Mouse (Mus musculus) neutrophil, adult 5-6 weeks (primary cell): Measurements from ENCODE around the gene Nfil3. TPM values are rescaled to one million over a fixed set of nuclear protein-coding genes. Genes with fewer than 3 reads are reported as not detected.

Source experiments
- ATAC-seq: fragments of 151-379, 151-347 bp; 2 replicates; pipeline ENCODE4 v1.8.0; 2017; ENCODE audit warnings: mild to moderate bottlenecking, moderate TSS enrichment; ENCODE audit not compliant: insufficient number of reproducible peaks, poor library complexity, low FRiP score, severe bottlenecking; ENCODE audit errors: extremely low read depth
- total RNA-seq: library from RNA; stranded (forward); fragments of 200-1000 nt; gene quantifications from 2 replicates; pipeline ENCODE4 v1.2.3, GENCODE M21; 2017

Nfil3 gene
- total RNA-seq = 37.8 and 41.9 TPM in 2 replicates

- peak; percentile 53 for ATAC-seq
These were observed at the start of gene Nfil3 for GRCm38 (mm10) chr13:52980951-52981421. Gene Nfil3 (minus strand): TSS chr13:52981073.

GRCm38 (mm10) chr13:53024285-53024684, 43.4 kb upstream of the Nfil3 start:
- ATAC-seq = no peak

- no peak for ATAC-seq
These were observed 39.4 kb upstream of the Nfil3 start for GRCm38 (mm10) chr13:53020282-53020681.

DNA sequence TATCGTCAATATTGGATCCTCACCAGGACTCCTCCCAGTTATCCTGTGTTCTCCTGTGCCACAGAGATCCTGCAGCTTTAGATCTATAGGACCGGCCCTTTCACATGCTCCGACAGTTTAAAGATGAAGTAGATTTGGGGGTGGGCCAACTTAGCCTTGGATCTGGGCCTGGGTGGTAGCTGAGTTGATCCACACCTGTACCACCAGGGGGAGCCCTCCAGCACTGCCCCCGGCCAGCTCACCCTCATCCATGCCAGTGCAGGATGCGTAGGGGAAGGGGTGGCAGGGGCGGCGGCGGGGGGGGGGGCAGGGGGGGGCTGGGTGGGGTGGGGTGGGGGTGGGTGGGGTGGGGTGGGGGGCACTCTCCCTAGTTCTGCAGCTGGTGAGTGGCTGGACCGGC, 38.7 kb upstream of the Nfil3 start:
- ATAC-seq = no peak

GRCm38 (mm10) chr13:53018976-53019375, 38.1 kb upstream of the Nfil3 start:
- no peak for ATAC-seq

- no peak for ATAC-seq
These were observed 37.1 kb upstream of the Nfil3 start for GRCm38 (mm10) chr13:53017983-53018382.

DNA sequence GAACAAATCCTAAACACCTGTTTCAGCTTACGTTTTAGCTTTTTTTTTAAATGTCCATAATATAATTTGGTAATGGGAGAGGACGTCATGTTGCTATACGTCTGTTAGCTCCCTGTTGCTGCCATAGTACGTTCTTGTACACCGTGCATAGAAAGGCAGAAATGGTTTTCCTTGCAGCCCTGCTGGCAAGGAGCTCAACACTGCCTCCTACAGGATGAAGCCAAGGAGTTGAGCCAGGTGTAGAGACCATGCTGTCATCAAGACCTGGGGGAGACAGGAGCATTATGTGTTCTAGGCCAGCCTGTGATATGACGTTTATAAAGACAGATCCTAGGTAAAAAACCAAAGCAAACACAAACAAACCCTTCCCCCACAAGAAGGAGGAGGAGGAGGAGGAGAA, 36.2 kb upstream of the Nfil3 start:
- ATAC-seq = 0 out of 2 replicates have a peak, but pooled peaks have one; percentile 39

DNA sequence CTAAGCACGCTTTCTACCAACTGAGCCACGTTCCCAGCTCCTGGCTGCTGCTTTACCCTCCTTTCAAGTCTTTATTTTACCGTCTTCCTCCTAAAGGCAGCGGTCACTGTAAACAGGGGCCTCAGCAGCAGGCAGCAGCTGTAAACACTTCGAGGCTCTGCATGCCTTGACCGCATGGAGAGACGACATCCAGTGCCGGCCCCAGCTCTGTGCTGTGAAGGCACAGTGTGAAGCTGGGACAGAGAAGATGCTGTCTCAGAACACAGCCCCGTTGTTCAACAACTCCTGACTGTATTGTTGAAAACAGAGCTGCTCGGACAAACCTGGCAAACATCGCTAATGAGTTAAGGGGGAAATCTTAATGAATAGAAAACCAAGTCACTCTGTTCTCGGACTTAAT, 30.6 kb upstream of the Nfil3 start:
- no peak for ATAC-seq

- no peak for ATAC-seq
These were observed 27.8 kb upstream of the Nfil3 start for GRCm38 (mm10) chr13:53008489-53009184.

- no peak for ATAC-seq
These were observed 26.9 kb upstream of the Nfil3 start for GRCm38 (mm10) chr13:53007781-53008180.

DNA sequence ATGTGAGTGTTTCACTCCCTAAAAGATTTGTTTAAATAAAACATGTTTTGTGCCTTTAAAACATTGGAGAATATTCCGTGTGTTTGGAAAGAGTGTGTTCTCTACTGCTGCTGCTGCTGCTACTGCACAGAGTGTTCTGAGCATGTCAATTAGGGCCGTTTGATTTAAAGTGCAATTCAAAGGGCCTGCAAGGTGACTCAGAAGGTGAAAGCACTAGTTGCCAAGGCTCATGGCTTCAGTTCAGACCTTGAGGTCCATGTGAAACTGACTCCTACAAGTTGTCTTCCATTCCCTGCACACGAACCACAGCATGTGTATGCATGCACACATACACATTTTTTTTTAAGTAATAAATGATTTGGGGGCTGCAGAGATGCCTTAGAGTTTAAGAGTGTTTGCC, 22.4 kb upstream of the Nfil3 start:
- no peak for ATAC-seq

- ATAC-seq = peak; percentile 42; the same call in 1 of the 2 replicates
These were observed 20.6 kb upstream of the Nfil3 start for GRCm38 (mm10) chr13:53001511-53001935.

DNA sequence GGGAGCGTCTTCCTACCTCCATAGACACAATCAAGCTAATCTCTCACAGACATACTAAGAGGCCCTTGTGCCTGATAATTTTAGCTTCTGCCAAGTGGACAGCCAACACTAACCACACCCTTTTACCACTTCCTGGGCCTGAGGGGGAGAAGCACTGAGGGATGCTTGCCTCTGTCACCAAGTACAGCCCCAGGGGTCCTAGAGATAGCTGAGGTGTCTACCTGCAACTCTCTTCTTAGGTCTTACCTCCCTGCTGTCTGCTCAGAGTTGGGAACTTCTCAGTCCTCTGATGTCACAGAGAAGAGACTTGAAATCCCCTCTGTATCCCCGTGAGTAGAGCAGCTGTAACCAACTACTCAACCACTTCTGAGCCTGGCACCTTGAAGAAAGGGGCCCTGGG, 19.6 kb upstream of the Nfil3 start:
- no peak for ATAC-seq

DNA sequence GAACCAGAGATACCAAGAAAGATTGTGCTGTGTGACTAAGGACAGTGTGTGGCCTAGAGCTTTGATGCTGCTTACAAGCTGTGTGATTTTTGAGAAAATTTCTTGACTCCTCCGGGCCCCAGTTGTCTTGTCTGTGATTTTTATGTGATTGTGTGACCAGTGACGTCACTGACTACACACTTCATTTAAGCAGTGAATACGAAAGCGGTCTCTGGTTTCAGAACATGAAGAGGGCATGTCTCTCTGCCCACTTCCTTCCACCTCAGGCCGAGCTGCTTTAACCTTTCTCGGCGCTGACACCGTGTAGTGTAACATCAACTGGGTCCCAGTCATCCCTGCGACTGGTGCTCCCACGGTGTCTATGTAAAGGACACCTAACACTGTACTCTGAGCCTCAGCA, 17.7 kb upstream of the Nfil3 start:
- no peak for ATAC-seq

DNA sequence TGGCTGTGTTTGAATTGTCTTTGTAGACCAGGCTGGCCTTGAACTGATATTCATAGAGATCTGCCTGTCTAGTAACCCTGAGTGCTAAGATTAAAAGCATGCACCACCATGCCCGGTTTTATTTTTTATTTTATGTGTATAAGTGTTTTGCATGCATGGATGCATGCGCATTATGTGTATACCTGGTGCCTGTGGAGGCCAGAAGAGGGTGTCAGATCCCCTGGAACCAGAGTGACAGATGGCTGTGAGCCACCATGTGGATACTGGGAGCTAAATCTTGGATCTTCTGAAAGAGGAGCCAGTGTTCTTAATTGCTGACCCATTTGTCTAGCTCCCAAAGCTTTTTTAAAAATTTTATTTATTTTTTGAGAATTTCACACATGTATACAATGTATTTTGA, 16.9 kb upstream of the Nfil3 start:
- ATAC-seq = no peak

DNA sequence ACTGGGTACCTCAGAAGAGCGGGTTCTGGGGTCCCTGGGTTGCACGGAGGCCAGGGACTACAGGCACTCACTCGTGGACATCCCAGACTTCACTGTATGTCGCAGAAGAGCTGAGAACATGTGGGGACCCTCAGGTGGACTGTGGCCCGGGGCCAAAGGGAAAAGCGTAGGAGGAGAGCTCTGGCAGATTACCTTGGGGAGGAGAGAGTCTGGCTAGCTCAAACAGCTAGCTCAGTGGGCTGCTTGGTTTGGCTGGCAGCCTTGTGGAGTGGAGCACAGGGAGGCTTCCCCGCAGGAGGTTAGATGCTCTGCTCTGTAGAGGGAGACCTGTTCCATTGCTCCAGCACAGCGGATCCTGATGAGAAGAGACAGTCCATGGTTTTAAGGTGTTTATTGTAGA, 15.3 kb upstream of the Nfil3 start:
- ATAC-seq = no peak

- ATAC-seq = no peak
These were observed 13.5 kb upstream of the Nfil3 start for GRCm38 (mm10) chr13:52994197-52994881.

GRCm38 (mm10) chr13:52990139-52990538, 9.3 kb upstream of the Nfil3 start:
- no peak for ATAC-seq

- no peak for ATAC-seq
These were observed 8.1 kb upstream of the Nfil3 start for GRCm38 (mm10) chr13:52989005-52989404.

GRCm38 (mm10) chr13:52987880-52988279, 7.0 kb upstream of the Nfil3 start:
- ATAC-seq = no peak
